Mouse (Mus musculus): ENCODE data around the gene Ccnq.

DNA sequence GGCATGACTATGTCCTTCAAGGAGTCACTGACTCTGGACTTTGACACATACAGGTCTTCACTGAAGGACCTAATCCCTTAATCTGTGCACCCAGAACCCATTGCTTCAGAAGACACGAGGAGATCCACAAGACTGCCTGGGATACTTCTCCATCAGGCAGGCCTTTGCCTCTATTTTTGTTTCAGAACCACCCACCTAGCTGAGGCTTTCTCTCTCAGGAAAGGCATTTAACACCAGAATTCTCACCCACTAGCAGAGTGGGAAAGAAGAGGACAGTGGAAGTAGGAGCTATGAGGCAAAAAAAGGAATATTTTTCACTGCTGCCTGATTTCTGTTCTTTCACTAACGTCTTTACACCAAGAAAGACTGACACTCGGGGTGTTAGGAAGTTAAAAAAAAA, 25.2 kb downstream of the Ccnq start:
- TF ChIP-seq POLR2A (IDR thresholded peaks at IDR 0.05; ENCODE audit: control insufficient read depth, extremely low read depth, insufficient read depth, low read length, poor library complexity) (no peak), CTCF (IDR thresholded peaks at IDR 0.05; ENCODE audit: borderline replicate concordance, control insufficient read depth, extremely low read depth, insufficient read depth, low read length, poor library complexity) (no peak)
